Mouse (Mus musculus): ENCODE data around the gene Chmp5.

DNA sequence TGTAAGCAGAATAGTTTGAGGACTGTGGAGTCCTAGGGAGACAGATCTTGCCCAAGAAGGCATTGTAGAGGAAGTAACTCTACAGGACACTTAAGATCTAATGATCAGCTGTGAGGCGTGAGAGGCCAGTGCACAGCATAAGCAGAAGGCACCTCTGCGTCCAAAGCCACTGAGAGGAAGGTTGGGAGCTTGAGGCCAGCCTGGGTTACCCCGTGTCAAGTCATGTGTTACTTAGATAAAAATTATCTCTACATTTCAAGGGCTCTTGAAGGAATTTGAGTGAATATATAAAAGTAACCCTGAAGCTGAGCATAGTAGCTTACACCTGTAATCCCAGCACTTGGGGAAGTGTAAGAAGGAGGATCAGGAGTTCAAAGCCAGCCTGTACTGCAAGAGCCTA lies 65.1 kb downstream of the Chmp5 start:
- no peak for TF ChIP-seq CTCF (IDR thresholded peaks at IDR 0.05; ENCODE audit: insufficient read depth, low read depth, low read length)
- TF ChIP-seq POLR2A (IDR thresholded peaks at IDR 0.05; ENCODE audit: insufficient read depth, low read depth, low read length): no peak

Measured in olfactory bulb, adult 2 months (tissue).